Mouse (Mus musculus): ENCODE data around the gene Plcg2. TPM values are rescaled to one million over a fixed set of nuclear protein-coding genes. Genes with fewer than 3 reads are reported as not detected.

The Plcg2 gene
- polyA plus RNA-seq, 1 experiment from 2014 or later = 1.8 TPM

GRCm38 (mm10) chr8:117545043-117545442, 47.0 kb downstream of the Plcg2 start:
- Histone ChIP-seq H3K4me1 (replicated peaks; ENCODE audit: control insufficient read depth, insufficient read depth, low read length) (no peaks in the 10 kb centered on the region), H3K4me2 (replicated peaks; ENCODE audit: low read depth, low read length) (no peak overlapping the region), H3K36me3 (ENCODE audit: control insufficient read depth, insufficient read depth, low read length) (no peaks in the 10 kb centered on the region), H3K9ac (ENCODE audit: low read depth, low read length) (no peak overlapping the region), H3K27me3 (ENCODE audit: control insufficient read depth, insufficient read depth, low read length) (no peaks in the 10 kb centered on the region), H3K9me3 (ENCODE audit: control insufficient read depth, low read length) (no peaks in the 10 kb centered on the region), H3K4me3 (ENCODE audit: low read depth, low read length) (no peak overlapping the region), H3K27ac (ENCODE audit: low read depth, low read length) (no peak overlapping the region)
- 72% methylated on average over 8 of the region's 8 CpGs for WGBS
- ATAC-seq (ENCODE audit: low FRiP score) = no peak
- no peak for DNase-seq (ENCODE audit: low spot score)

GRCm38 (mm10) chr8:117546386-117546785, 48.3 kb downstream of the Plcg2 start:
- no peaks in the 10 kb centered on the region for H3K27me3 ChIP-seq (ENCODE audit: control insufficient read depth, insufficient read depth, low read length)
- no peak for ATAC-seq (ENCODE audit: low FRiP score)
- WGBS = 89% methylated on average over 5 of the region's 5 CpGs

GRCm38 (mm10) chr8:117547945-117548344, 49.9 kb downstream of the Plcg2 start:
- Histone ChIP-seq H3K4me3 (ENCODE audit: low read depth, low read length) (no peak overlapping the region), H3K36me3 (ENCODE audit: control insufficient read depth, insufficient read depth, low read length) (no peaks in the 10 kb centered on the region), H3K9me3 (ENCODE audit: control insufficient read depth, low read length) (no peaks in the 10 kb centered on the region), H3K27me3 (ENCODE audit: control insufficient read depth, insufficient read depth, low read length) (no peaks in the 10 kb centered on the region), H3K4me2 (replicated peaks; ENCODE audit: low read depth, low read length) (no peak overlapping the region), H3K27ac (ENCODE audit: low read depth, low read length) (no peak overlapping the region), H3K9ac (ENCODE audit: low read depth, low read length) (no peak overlapping the region), H3K4me1 (replicated peaks; ENCODE audit: control insufficient read depth, insufficient read depth, low read length) (no peaks in the 10 kb centered on the region)
- DNase-seq (ENCODE audit: low spot score) (no peak), ATAC-seq (ENCODE audit: low FRiP score) (no peak)
- 89% methylated on average over 5 of the region's 5 CpGs for WGBS

More at GRCm38 (mm10) chr8:117546386-117546785, 48.3 kb downstream of the Plcg2 start:
- no peak overlapping the region for H3K4me3 ChIP-seq (ENCODE audit: low read depth, low read length)
- H3K4me2 ChIP-seq (replicated peaks; ENCODE audit: low read depth, low read length) = no peak overlapping the region
- H3K4me1 ChIP-seq (replicated peaks; ENCODE audit: control insufficient read depth, insufficient read depth, low read length) = no peaks in the 10 kb centered on the region
- no peaks in the 10 kb centered on the region for H3K9me3 ChIP-seq (ENCODE audit: control insufficient read depth, low read length)
- H3K27ac ChIP-seq (ENCODE audit: low read depth, low read length) = no peak overlapping the region
- H3K9ac ChIP-seq (ENCODE audit: low read depth, low read length) = no peak overlapping the region
- no peak for DNase-seq (ENCODE audit: low spot score)
- H3K36me3 ChIP-seq (ENCODE audit: control insufficient read depth, insufficient read depth, low read length) = no peaks in the 10 kb centered on the region

GRCm38 (mm10) chr8:117548453-117548852, 50.4 kb downstream of the Plcg2 start:
- ATAC-seq (ENCODE audit: low FRiP score) (no peak), DNase-seq (ENCODE audit: low spot score) (no peak)
- 85% methylated on average over 4 of the region's 4 CpGs for WGBS
- no peaks in the 10 kb centered on the region for H3K9me3 ChIP-seq (ENCODE audit: control insufficient read depth, low read length)
- H3K36me3 ChIP-seq (ENCODE audit: control insufficient read depth, insufficient read depth, low read length) = no peaks in the 10 kb centered on the region
- H3K27me3 ChIP-seq (ENCODE audit: control insufficient read depth, insufficient read depth, low read length) = no peaks in the 10 kb centered on the region
- H3K4me1 ChIP-seq (replicated peaks; ENCODE audit: control insufficient read depth, insufficient read depth, low read length) = no peaks in the 10 kb centered on the region
- no peak overlapping the region for H3K27ac ChIP-seq (ENCODE audit: low read depth, low read length)
- no peak overlapping the region for H3K9ac ChIP-seq (ENCODE audit: low read depth, low read length)
- H3K4me2 ChIP-seq (replicated peaks; ENCODE audit: low read depth, low read length) = no peak overlapping the region
- H3K4me3 ChIP-seq (ENCODE audit: low read depth, low read length) = no peak overlapping the region

- Histone ChIP-seq H3K9ac (ENCODE audit: low read depth, low read length) (no peak overlapping the region), H3K27ac (ENCODE audit: low read depth, low read length) (no peak overlapping the region), H3K9me3 (ENCODE audit: control insufficient read depth, low read length) (no peaks in the 10 kb centered on the region), H3K4me2 (replicated peaks; ENCODE audit: low read depth, low read length) (no peak overlapping the region), H3K36me3 (ENCODE audit: control insufficient read depth, insufficient read depth, low read length) (no peaks in the 10 kb centered on the region), H3K4me3 (ENCODE audit: low read depth, low read length) (no peak overlapping the region), H3K4me1 (replicated peaks; ENCODE audit: control insufficient read depth, insufficient read depth, low read length) (no peaks in the 10 kb centered on the region), H3K27me3 (ENCODE audit: control insufficient read depth, insufficient read depth, low read length) (no peaks in the 10 kb centered on the region)
- DNase-seq (ENCODE audit: low spot score) = no peak
- ATAC-seq (ENCODE audit: low FRiP score) = no peak
- WGBS = 87% methylated on average over 5 of the region's 5 CpGs
These were observed 52.4 kb downstream of the Plcg2 start for GRCm38 (mm10) chr8:117550529-117550928.

- DNase-seq (ENCODE audit: low spot score) (no peak), ATAC-seq (ENCODE audit: low FRiP score) (no peak)
- Histone ChIP-seq H3K4me3 (ENCODE audit: low read depth, low read length) (no peak overlapping the region), H3K36me3 (ENCODE audit: control insufficient read depth, insufficient read depth, low read length) (no peaks in the 10 kb centered on the region), H3K9ac (ENCODE audit: low read depth, low read length) (no peak overlapping the region), H3K4me2 (replicated peaks; ENCODE audit: low read depth, low read length) (no peak overlapping the region), H3K4me1 (replicated peaks; ENCODE audit: control insufficient read depth, insufficient read depth, low read length) (no peaks in the 10 kb centered on the region), H3K9me3 (ENCODE audit: control insufficient read depth, low read length) (no peaks in the 10 kb centered on the region), H3K27ac (ENCODE audit: low read depth, low read length) (no peak overlapping the region), H3K27me3 (ENCODE audit: control insufficient read depth, insufficient read depth, low read length) (no peaks in the 10 kb centered on the region)
- WGBS = 75% methylated on average over 4 of the region's 4 CpGs
These were observed 62.9 kb downstream of the Plcg2 start for GRCm38 (mm10) chr8:117561014-117561413.

- 30% methylated on average over 17 of the region's 17 CpGs for WGBS
- H3K4me1 ChIP-seq (replicated peaks; ENCODE audit: control insufficient read depth, insufficient read depth, low read length) = no peaks in the 10 kb centered on the region
- no peak overlapping the region for H3K9ac ChIP-seq (ENCODE audit: low read depth, low read length)
- H3K27ac ChIP-seq (ENCODE audit: low read depth, low read length) = no peak overlapping the region
- H3K9me3 ChIP-seq (ENCODE audit: control insufficient read depth, low read length) = no peaks in the 10 kb centered on the region
- peak overlapping the region; percentile 19; the same call in 1 of the 2 replicates for H3K4me2 ChIP-seq (replicated peaks; ENCODE audit: low read depth, low read length)
- H3K27me3 ChIP-seq (ENCODE audit: control insufficient read depth, insufficient read depth, low read length) = no peaks in the 10 kb centered on the region
- H3K36me3 ChIP-seq (ENCODE audit: control insufficient read depth, insufficient read depth, low read length) = no peaks in the 10 kb centered on the region
- DNase-seq (ENCODE audit: low spot score) = peak; percentile 16
- H3K4me3 ChIP-seq (ENCODE audit: low read depth, low read length) = peak overlapping the region; percentile 4; the same call in 1 of the 2 replicates
- no peak for ATAC-seq (ENCODE audit: low FRiP score)
These were observed 63.8 kb downstream of the Plcg2 start for GRCm38 (mm10) chr8:117561735-117562361.

GRCm38 (mm10) chr8:117562445-117563014, 64.4 kb downstream of the Plcg2 start:
- Histone ChIP-seq H3K27me3 (ENCODE audit: control insufficient read depth, insufficient read depth, low read length) (no peaks in the 10 kb centered on the region), H3K4me1 (replicated peaks; ENCODE audit: control insufficient read depth, insufficient read depth, low read length) (no peaks in the 10 kb centered on the region), H3K4me2 (replicated peaks; ENCODE audit: low read depth, low read length) (no peak overlapping the region), H3K27ac (ENCODE audit: low read depth, low read length) (no peak overlapping the region), H3K9ac (ENCODE audit: low read depth, low read length) (no peak overlapping the region), H3K4me3 (ENCODE audit: low read depth, low read length) (peak overlapping the region; percentile 4; the same call in 1 of the 2 replicates), H3K36me3 (ENCODE audit: control insufficient read depth, insufficient read depth, low read length) (no peaks in the 10 kb centered on the region), H3K9me3 (ENCODE audit: control insufficient read depth, low read length) (no peaks in the 10 kb centered on the region)
- WGBS = 33% methylated on average over 16 of the region's 16 CpGs
- ATAC-seq (ENCODE audit: low FRiP score) (no peak), DNase-seq (ENCODE audit: low spot score) (no peak)

- H3K9me3 ChIP-seq (ENCODE audit: control insufficient read depth, low read length) = no peaks in the 10 kb centered on the region
- H3K4me3 ChIP-seq (ENCODE audit: low read depth, low read length) = no peak overlapping the region
- H3K4me2 ChIP-seq (replicated peaks; ENCODE audit: low read depth, low read length) = no peak overlapping the region
- H3K27ac ChIP-seq (ENCODE audit: low read depth, low read length) = no peak overlapping the region
- no peak for ATAC-seq (ENCODE audit: low FRiP score)
- no peak overlapping the region for H3K9ac ChIP-seq (ENCODE audit: low read depth, low read length)
- WGBS = 30% methylated on average over 5 of the region's 5 CpGs
- peak; percentile 86 for DNase-seq (ENCODE audit: low spot score)
- no peaks in the 10 kb centered on the region for H3K27me3 ChIP-seq (ENCODE audit: control insufficient read depth, insufficient read depth, low read length)
- no peaks in the 10 kb centered on the region for H3K4me1 ChIP-seq (replicated peaks; ENCODE audit: control insufficient read depth, insufficient read depth, low read length)
- H3K36me3 ChIP-seq (ENCODE audit: control insufficient read depth, insufficient read depth, low read length) = no peaks in the 10 kb centered on the region
These were observed 71.3 kb downstream of the Plcg2 start for GRCm38 (mm10) chr8:117569409-117569808.

All from hindbrain, embryonic 11.5 days (tissue).